Mouse (Mus musculus): ENCODE data around the gene Gse1.

GRCm38 (mm10) chr8:120472230-120472629 lies 244.0 kb downstream of the Gse1 start:
- TF ChIP-seq POLR2A (IDR thresholded peaks at IDR 0.05; ENCODE audit: borderline replicate concordance, insufficient read depth, low read length) (no peak), CTCF (IDR thresholded peaks at IDR 0.05; ENCODE audit: borderline replicate concordance, insufficient read depth, low read depth, low read length) (no peak)

Data from cerebellum, adult 2 months (tissue).